Mouse (Mus musculus) forebrain, embryonic 12.5 days (tissue): ENCODE data around the gene Herc1. TPM values are rescaled to one million over a fixed set of nuclear protein-coding genes. Genes with fewer than 3 reads are reported as not detected.

Experiments
- ATAC-seq: fragments of 200-750 bp; cut with Nextera tagmentation; 2 replicates; pipeline ENCODE4 v1.8.0; 2017; ENCODE audit warnings: moderate TSS enrichment; ENCODE audit not compliant: low FRiP score
- H3K27ac ChIP-seq: fragments of 300-500 bp; sonication (generic); 2 replicates; pipeline ENCODE4 v1.5.1; 2016; ENCODE audit warnings: mild to moderate bottlenecking
- H3K27me3 ChIP-seq: fragments of 300-500 bp; sonication (generic); 2 replicates; pipeline ENCODE4 v1.6.1; 2016; ENCODE audit warnings: mild to moderate bottlenecking
- H3K36me3 ChIP-seq: fragments of 300-500 bp; sonication (generic); replicated peaks from 2 replicates; pipeline ENCODE4 v1.6.1; 2016; ENCODE audit warnings: mild to moderate bottlenecking
- H3K4me1 ChIP-seq: fragments of 300-500 bp; sonication (generic); 2 replicates; pipeline ENCODE4 v1.6.1; 2016
- H3K4me2 ChIP-seq: fragments of 300-500 bp; sonication (generic); 2 replicates; pipeline ENCODE4 v1.6.1; 2016; ENCODE audit warnings: mild to moderate bottlenecking, moderate library complexity
- H3K4me3 ChIP-seq: fragments of 300-500 bp; sonication (generic); replicated peaks from 2 replicates; pipeline ENCODE4 v1.5.1; 2016; ENCODE audit warnings: mild to moderate bottlenecking
- H3K9ac ChIP-seq: fragments of 300-500 bp; sonication (generic); 2 replicates; pipeline ENCODE4 v1.6.1; 2016; ENCODE audit warnings: mild to moderate bottlenecking
- H3K9me3 ChIP-seq: fragments of 300-500 bp; sonication (generic); 2 replicates; pipeline ENCODE4 v1.6.1; 2016
- WGBS: fragments of 180-500 bp; shearing (Covaris S2); methylation state at CpG from one replicate; pipeline ENCODE4 v1.1.7; 2016; 5-methylcytosine and 5-hydroxymethylcytosine counted together
- polyA plus RNA-seq: library from polyadenylated mRNA; unstranded; fragments of >200 nt; fragmentation: Nextera tagmentation; extraction: Ambion mirVana; gene quantifications from 2 replicates; pipeline ENCODE4 v1.2.1, GENCODE M21; 2016

Herc1 gene
- polyA plus RNA-seq, 1 experiment from 2014 or later, result 54.9 TPM

GRCm38 (mm10) chr9:66518251-66518650 lies 168.0 kb downstream of the Herc1 start:
- H3K27me3 ChIP-seq, result no peaks in the 10 kb centered on the region
- no peak for ATAC-seq
- WGBS, result 97% methylated on average over 5 of the region's 5 CpGs
- no peak overlapping the region for H3K27ac ChIP-seq
- H3K4me2 ChIP-seq, result no peak overlapping the region
- peaks cover 1% of the 10 kb centered on the region; the same call in 1 of the 2 replicates for H3K4me1 ChIP-seq
- H3K9me3 ChIP-seq, result no peaks in the 10 kb centered on the region
- H3K9ac ChIP-seq, result no peak overlapping the region
- no peak overlapping the region for H3K4me3 ChIP-seq
- H3K36me3 ChIP-seq, result peaks cover 89% of the 10 kb centered on the region

GRCm38 (mm10) chr9:66518901-66519300 lies 168.7 kb downstream of the Herc1 start:
- Histone ChIP-seq H3K9me3 (no peaks in the 10 kb centered on the region), H3K4me3 (no peak overlapping the region), H3K27ac (no peak overlapping the region), H3K27me3 (no peaks in the 10 kb centered on the region), H3K9ac (no peak overlapping the region), H3K36me3 (peaks cover 90% of the 10 kb centered on the region), H3K4me1 (no peaks in the 10 kb centered on the region), H3K4me2 (no peak overlapping the region)
- ATAC-seq, result no peak
- WGBS, result 68% methylated on average over 5 of the region's 5 CpGs

GRCm38 (mm10) chr9:66520299-66520698 lies 170.0 kb downstream of the Herc1 start:
- 95% methylated on average over 4 of the region's 4 CpGs for WGBS
- H3K4me2 ChIP-seq, result no peak overlapping the region
- H3K9ac ChIP-seq, result no peak overlapping the region
- H3K27me3 ChIP-seq, result no peaks in the 10 kb centered on the region
- no peak for ATAC-seq
- H3K4me1 ChIP-seq, result no peaks in the 10 kb centered on the region
- H3K36me3 ChIP-seq, result peaks cover 87% of the 10 kb centered on the region
- H3K27ac ChIP-seq, result no peak overlapping the region
- H3K4me3 ChIP-seq, result no peak overlapping the region
- no peaks in the 10 kb centered on the region for H3K9me3 ChIP-seq

DNA sequence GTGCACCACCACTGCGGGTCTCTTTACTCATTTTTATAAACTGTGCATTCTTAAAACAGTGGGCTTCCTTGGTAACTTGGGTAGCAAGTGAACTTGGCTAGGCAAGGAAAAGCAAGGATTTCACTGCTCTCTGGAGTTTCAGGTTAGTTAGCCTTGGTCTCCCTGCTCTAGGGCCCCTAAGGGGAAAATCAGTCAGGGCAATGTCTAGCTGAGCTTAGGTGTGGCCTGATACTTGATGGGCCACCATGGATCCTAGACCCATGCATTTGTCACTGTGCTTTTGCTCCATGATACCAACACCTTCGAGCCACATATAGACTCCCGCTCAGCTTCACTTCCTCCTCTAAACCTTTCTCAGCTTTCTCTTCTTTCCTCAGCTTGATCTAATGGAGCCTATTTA lies 171.3 kb downstream of the Herc1 start:
- no peak overlapping the region for H3K27ac ChIP-seq
- no peak for ATAC-seq
- H3K4me1 ChIP-seq, result no peaks in the 10 kb centered on the region
- H3K27me3 ChIP-seq, result no peaks in the 10 kb centered on the region
- peaks cover 87% of the 10 kb centered on the region for H3K36me3 ChIP-seq
- WGBS, result 96% methylated on average over 3 of the region's 3 CpGs
- no peak overlapping the region for H3K4me3 ChIP-seq
- H3K9me3 ChIP-seq, result no peaks in the 10 kb centered on the region
- no peak overlapping the region for H3K4me2 ChIP-seq
- no peak overlapping the region for H3K9ac ChIP-seq

- Histone ChIP-seq H3K4me3 (no peak overlapping the region), H3K9me3 (no peaks in the 10 kb centered on the region), H3K36me3 (peaks cover 71% of the 10 kb centered on the region), H3K9ac (no peak overlapping the region), H3K4me1 (no peaks in the 10 kb centered on the region; the same call in 1 of the 2 replicates), H3K27ac (no peak overlapping the region), H3K27me3 (no peaks in the 10 kb centered on the region), H3K4me2 (no peak overlapping the region)
- ATAC-seq, result no peak
- 83% methylated on average over 4 of the region's 4 CpGs for WGBS
Observed at GRCm38 (mm10) chr9:66542785-66543184, 192.5 kb downstream of the Herc1 start.

Other genes with a start within 250 kb of the Herc1 start
- 130 and 135 TPM in 2 replicates for gene Snx1, start 223.9 kb upstream of the Herc1 start, polyA plus RNA-seq
- 122 and 139 TPM in 2 replicates for gene Ciao2a, start 223.8 kb upstream of the Herc1 start, polyA plus RNA-seq
- 6.2 and 6.9 TPM in 2 replicates for gene Dapk2, start 192.2 kb upstream of the Herc1 start, polyA plus RNA-seq
- gene Fbxl22, start 164.1 kb downstream of the Herc1 start, polyA plus RNA-seq, result 2.4 TPM in 2 replicates
- gene Usp3, start 242.7 kb downstream of the Herc1 start, polyA plus RNA-seq, result 121 and 122 TPM in 2 replicates